Mouse (Mus musculus) myocyte (in vitro differentiated cells): ENCODE results near the gene 9930104L06Rik.

Experiments
- MAX ChIP-seq: IDR thresholded peaks from one replicate; pipeline ENCODE4 v1.6.1; 2011; ENCODE audit warnings: low read depth, mild to moderate bottlenecking, control low read depth
- POLR2A ChIP-seq: IDR thresholded peaks from one replicate; pipeline ENCODE4 v1.6.1; 2011; ENCODE audit warnings: low read depth, mild to moderate bottlenecking, control low read depth, moderate library complexity; ENCODE audit not compliant: insufficient read length
- POLR2AphosphoS2 ChIP-seq: IDR thresholded peaks from one replicate; pipeline ENCODE4 v1.6.1; 2011; ENCODE audit warnings: low read depth, control low read depth; ENCODE audit not compliant: insufficient read length
- SRF ChIP-seq: IDR thresholded peaks from one replicate; pipeline ENCODE4 v1.6.1; 2011; ENCODE audit warnings: low read depth; ENCODE audit not compliant: control insufficient read depth, insufficient read length
- USF1 ChIP-seq: IDR thresholded peaks from one replicate; pipeline ENCODE4 v1.6.1; 2011; ENCODE audit warnings: low read depth, mild to moderate bottlenecking, control low read depth, moderate library complexity

- TF ChIP-seq USF1: no peak
- no peak for TF ChIP-seq SRF
- no peak for TF ChIP-seq MAX
- TF ChIP-seq POLR2A: no peak
- TF ChIP-seq POLR2AphosphoS2: no peak
These were observed 16.7 kb downstream of the 9930104L06Rik start for GRCm38 (mm10) chr4:124953546-124953945.
